Mouse (Mus musculus) liver, embryonic 14.5 days (tissue): ENCODE results near the gene Tmem189.

ENCODE experiments used
- CTCF ChIP-seq: IDR thresholded peaks from 2 replicates; pipeline ENCODE4 v1.5.1; 2016; ENCODE audit warnings: antibody characterized with exemption, low read depth, control low read depth
- EP300 ChIP-seq: IDR thresholded peaks from 2 replicates; pipeline ENCODE4 v1.6.1; 2016; ENCODE audit warnings: antibody characterized with exemption, low read depth

- no peak for TF ChIP-seq CTCF
- no peak for TF ChIP-seq EP300
These were observed 34.6 kb downstream of the Tmem189 start for GRCm38 (mm10) chr2:167654911-167655600.
